Mouse (Mus musculus) forebrain, embryonic 10.5 days (tissue): Measurements from ENCODE around the gene Insl5. TPM values are rescaled to one million over a fixed set of nuclear protein-coding genes. Genes with fewer than 3 reads are reported as not detected.

Experiments used
- polyA plus RNA-seq: library from polyadenylated mRNA; unstranded; fragments of >200 nt; fragmentation: Nextera tagmentation; extraction: Ambion mirVana; gene quantifications from 2 replicates; pipeline ENCODE4 v1.2.1, GENCODE M21; 2016

Insl5 gene
- polyA plus RNA-seq, 1 experiment from 2014 or later: not detected

Other genes with a start within 250 kb of the Insl5 start
- gene Tctex1d1, start 48.2 kb downstream of the Insl5 start, polyA plus RNA-seq: 0.31 and 0.36 TPM in 2 replicates
- gene Mier1, start 87.5 kb upstream of the Insl5 start, polyA plus RNA-seq: 37.0 and 37.3 TPM in 2 replicates
- gene Wdr78, start 87.7 kb upstream of the Insl5 start, polyA plus RNA-seq: 4.8 and 5.0 TPM in 2 replicates
- gene Slc35d1, start 188.3 kb upstream of the Insl5 start, polyA plus RNA-seq: 10.3 and 11.2 TPM in 2 replicates